Mouse (Mus musculus): ENCODE measurements at regions not wholly inside any gene's neighbourhood (a gene's known extent, or its start where the extent isn't known, plus 50 kb on each side); places are given as distances from the start of the nearest gene placed in this dataset.

DNA sequence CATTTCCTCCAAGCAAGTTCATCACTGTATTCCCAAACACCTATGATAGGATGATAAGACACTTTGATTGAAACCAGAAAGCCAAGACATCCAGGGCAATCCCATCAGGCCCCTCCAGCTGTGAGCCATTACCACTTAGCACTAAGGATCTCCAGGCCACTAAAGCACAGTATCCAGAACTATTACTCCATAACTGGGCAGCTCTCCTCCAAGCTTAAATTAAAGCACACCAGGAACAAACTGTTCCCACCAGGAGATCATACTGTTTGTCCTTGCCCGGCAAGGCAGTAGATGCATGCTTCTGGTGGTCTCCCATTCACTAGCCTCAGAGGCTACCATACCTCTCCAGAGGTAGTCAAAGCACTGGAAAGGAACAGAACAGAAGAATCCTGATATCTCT is 193.3 kb downstream of the Gm12728 start:
- 90% methylated on average over 1 of the region's 1 CpGs for WGBS
- no peaks in the 10 kb centered on the region for H3K4me1 ChIP-seq
- no peaks in the 10 kb centered on the region for H3K27me3 ChIP-seq
- no peak overlapping the region for H3K27ac ChIP-seq (replicated peaks)
- H3K9ac ChIP-seq (replicated peaks) = no peak overlapping the region
- no peak overlapping the region for H3K4me3 ChIP-seq
- H3K9me3 ChIP-seq = no peaks in the 10 kb centered on the region
- H3K36me3 ChIP-seq = no peaks in the 10 kb centered on the region
- H3K4me2 ChIP-seq (replicated peaks) = no peak overlapping the region
- ATAC-seq (replicated peaks) = no peak

DNA sequence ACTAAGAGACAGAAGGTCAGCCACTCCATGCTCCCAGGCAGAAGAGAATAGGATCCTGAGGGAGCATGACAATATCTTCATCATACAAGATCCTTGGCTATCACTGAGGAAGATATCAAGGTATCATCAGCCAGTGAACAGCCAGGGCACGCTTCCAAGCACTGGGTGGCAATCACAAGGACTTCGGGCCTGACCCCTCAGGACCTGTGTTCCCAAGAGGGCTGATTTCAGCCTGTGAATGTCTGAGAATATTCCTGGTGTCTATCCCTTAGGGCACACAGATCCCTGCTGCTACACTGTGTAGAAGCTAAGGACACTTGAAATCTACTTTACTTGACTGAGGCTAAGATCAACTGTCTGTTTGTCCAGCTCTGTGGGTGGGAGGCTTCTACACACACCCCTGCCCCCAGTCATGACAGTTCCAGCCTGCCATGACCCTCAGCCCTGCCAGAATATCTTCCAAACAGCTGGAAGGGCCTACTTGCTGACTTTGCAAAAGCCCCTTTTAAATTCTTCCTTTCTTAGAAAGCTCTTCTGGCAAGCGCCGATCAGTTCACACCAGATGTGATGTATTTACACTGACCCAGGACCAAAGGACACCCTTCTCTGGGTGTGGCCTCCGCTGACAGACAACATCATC is 198.4 kb downstream of the Gm12728 start:
- no peaks in the 10 kb centered on the region for H3K9me3 ChIP-seq
- 91% methylated on average over 5 of the region's 5 CpGs for WGBS
- no peak overlapping the region for H3K4me3 ChIP-seq
- H3K4me2 ChIP-seq (replicated peaks) = no peak overlapping the region
- H3K36me3 ChIP-seq = no peaks in the 10 kb centered on the region
- no peak overlapping the region for H3K9ac ChIP-seq (replicated peaks)
- H3K4me1 ChIP-seq = no peaks in the 10 kb centered on the region
- H3K27ac ChIP-seq (replicated peaks) = no peak overlapping the region
- H3K27me3 ChIP-seq = no peaks in the 10 kb centered on the region
- no peak for ATAC-seq (replicated peaks)

DNA sequence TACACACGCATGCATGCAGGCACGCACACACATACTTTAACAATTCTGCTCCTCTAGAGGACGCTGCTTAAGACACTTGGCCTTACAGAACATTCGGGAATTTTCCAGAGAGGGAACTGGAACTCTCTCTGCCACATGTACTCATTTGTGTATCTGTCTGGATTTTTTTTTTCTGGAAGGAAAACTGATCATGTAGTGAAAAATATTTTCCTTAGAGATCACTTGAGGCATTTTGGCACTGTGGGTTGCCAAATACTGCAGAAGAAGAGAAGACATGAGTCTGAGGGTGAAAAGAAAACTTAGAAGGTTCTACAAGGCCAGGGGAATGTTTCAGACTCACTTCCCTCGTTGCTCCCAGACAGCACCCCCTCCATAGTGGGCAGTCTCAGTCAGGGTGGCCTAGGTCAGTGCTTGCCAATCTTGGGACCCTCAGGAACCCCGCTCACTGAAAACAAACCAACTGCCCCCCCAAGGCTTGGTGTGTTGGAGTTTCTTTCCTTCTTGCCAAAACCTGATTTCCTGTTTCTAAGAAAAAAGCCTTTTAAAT is 203.0 kb downstream of the Gm12728 start:
- H3K27ac ChIP-seq (replicated peaks) = no peak overlapping the region
- H3K4me3 ChIP-seq = no peak overlapping the region
- H3K9ac ChIP-seq (replicated peaks) = no peak overlapping the region
- H3K9me3 ChIP-seq = no peaks in the 10 kb centered on the region
- no peaks in the 10 kb centered on the region for H3K36me3 ChIP-seq
- no peaks in the 10 kb centered on the region for H3K27me3 ChIP-seq
- 0 out of 2 replicates have a peak, but pooled peaks cover 2% of the 10 kb centered on the region for H3K4me1 ChIP-seq
- H3K4me2 ChIP-seq (replicated peaks) = no peak overlapping the region
- no peak for ATAC-seq (replicated peaks)
- WGBS = 79% methylated on average over 6 of the region's 6 CpGs

GRCm38 (mm10) chr4:105994390-105994798 is 204.7 kb downstream of the Gm12728 start:
- 64% methylated on average over 14 of the region's 14 CpGs for WGBS
- no peak for ATAC-seq (replicated peaks)

GRCm38 (mm10) chr4:105996060-105996459 is 206.4 kb downstream of the Gm12728 start:
- Histone ChIP-seq H3K9me3 (no peaks in the 10 kb centered on the region), H3K9ac (replicated peaks) (no peak overlapping the region), H3K4me1 (0 out of 2 replicates have a peak, but pooled peaks cover 3% of the 10 kb centered on the region), H3K4me2 (replicated peaks) (no peak overlapping the region), H3K36me3 (no peaks in the 10 kb centered on the region), H3K27ac (replicated peaks) (no peak overlapping the region), H3K27me3 (no peaks in the 10 kb centered on the region), H3K4me3 (no peak overlapping the region)
- no peak for ATAC-seq (replicated peaks)
- 87% methylated on average over 4 of the region's 4 CpGs for WGBS

More at GRCm38 (mm10) chr4:105994390-105994798, 204.7 kb downstream of the Gm12728 start:
- Histone ChIP-seq H3K36me3 (no peaks in the 10 kb centered on the region), H3K27ac (replicated peaks) (no peak overlapping the region), H3K4me1 (0 out of 2 replicates have a peak, but pooled peaks cover 3% of the 10 kb centered on the region), H3K9me3 (no peaks in the 10 kb centered on the region), H3K27me3 (no peaks in the 10 kb centered on the region), H3K4me3 (no peak overlapping the region), H3K9ac (replicated peaks) (no peak overlapping the region), H3K4me2 (replicated peaks) (no peak overlapping the region)

- Histone ChIP-seq H3K27me3 (no peaks in the 10 kb centered on the region), H3K9ac (replicated peaks) (no peak overlapping the region), H3K27ac (replicated peaks) (no peak overlapping the region), H3K4me3 (no peak overlapping the region), H3K4me2 (replicated peaks) (no peak overlapping the region), H3K9me3 (no peaks in the 10 kb centered on the region), H3K36me3 (no peaks in the 10 kb centered on the region), H3K4me1 (0 out of 2 replicates have a peak, but pooled peaks cover 3% of the 10 kb centered on the region)
- WGBS = 45% methylated on average over 3 of the region's 3 CpGs
- ATAC-seq (replicated peaks) = 0 out of 2 replicates have a peak, but pooled peaks have one; percentile 43
Observed at GRCm38 (mm10) chr4:105996893-105997630, 207.4 kb downstream of the Gm12728 start.

DNA sequence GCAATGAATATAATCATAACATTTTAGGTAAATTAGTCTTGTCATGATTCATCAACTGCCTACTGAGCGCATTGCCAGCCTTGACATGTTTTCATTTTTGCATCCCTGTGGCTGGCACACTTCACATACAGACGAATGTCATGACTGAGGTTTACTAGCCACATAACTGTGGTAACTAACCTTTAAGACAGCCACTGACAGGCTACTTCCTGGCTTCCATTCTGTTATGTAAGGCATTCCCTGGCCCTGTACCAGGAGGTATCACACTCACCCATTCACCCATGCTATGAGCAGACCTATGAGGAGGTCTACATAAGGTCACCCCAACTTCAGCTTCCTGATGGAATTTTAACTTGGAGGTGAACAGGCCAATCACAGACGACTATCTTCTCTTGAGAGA is 212.8 kb downstream of the Gm12728 start:
- Histone ChIP-seq H3K27ac (replicated peaks) (no peak overlapping the region), H3K27me3 (no peaks in the 10 kb centered on the region), H3K4me2 (replicated peaks) (no peak overlapping the region), H3K4me3 (no peak overlapping the region), H3K9me3 (no peaks in the 10 kb centered on the region), H3K4me1 (peaks cover 6% of the 10 kb centered on the region; the same call in 1 of the 2 replicates), H3K36me3 (no peaks in the 10 kb centered on the region), H3K9ac (replicated peaks) (no peak overlapping the region)
- WGBS = 90% methylated on average over 3 of the region's 3 CpGs
- no peak for ATAC-seq (replicated peaks)

DNA sequence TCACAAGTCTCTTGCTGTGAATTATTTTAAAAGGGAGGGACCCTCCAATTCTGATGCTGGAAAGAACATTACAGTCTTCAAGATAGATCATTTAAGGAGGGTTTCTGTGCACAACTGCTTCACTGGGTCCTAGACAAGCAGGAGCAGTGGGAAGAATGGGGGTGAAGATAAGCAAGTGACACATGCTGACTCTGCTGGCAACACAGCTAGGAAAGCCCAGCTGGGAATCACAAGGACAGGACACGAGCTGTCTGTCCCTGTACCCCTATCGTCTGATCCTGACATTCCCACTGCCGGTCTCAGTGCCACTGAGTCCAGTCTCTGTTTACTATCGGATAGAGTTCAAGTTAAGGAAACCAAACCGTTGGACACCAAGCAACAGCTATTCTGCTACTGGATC is 216.3 kb downstream of the Gm12728 start:
- Histone ChIP-seq H3K27ac (replicated peaks) (no peak overlapping the region), H3K36me3 (no peaks in the 10 kb centered on the region), H3K4me2 (replicated peaks) (no peak overlapping the region), H3K4me3 (no peak overlapping the region), H3K27me3 (no peaks in the 10 kb centered on the region), H3K9ac (replicated peaks) (no peak overlapping the region), H3K9me3 (no peaks in the 10 kb centered on the region), H3K4me1 (peaks cover 9% of the 10 kb centered on the region; the same call in 1 of the 2 replicates)
- WGBS = 95% methylated on average over 5 of the region's 5 CpGs
- no peak for ATAC-seq (replicated peaks)

GRCm38 (mm10) chr4:106007334-106008190 is 217.9 kb downstream of the Gm12728 start:
- Histone ChIP-seq H3K9me3 (no peaks in the 10 kb centered on the region), H3K27me3 (no peaks in the 10 kb centered on the region), H3K4me3 (no peak overlapping the region), H3K27ac (replicated peaks) (peak overlapping the region; percentile 70), H3K9ac (replicated peaks) (no peak overlapping the region), H3K36me3 (no peaks in the 10 kb centered on the region), H3K4me1 (peaks cover 9% of the 10 kb centered on the region; the same call in 1 of the 2 replicates), H3K4me2 (replicated peaks) (no peak overlapping the region)
- 67% methylated on average over 8 of the region's 8 CpGs for WGBS
- ATAC-seq (replicated peaks) = peak; percentile 71; the same call in 1 of the 2 replicates

DNA sequence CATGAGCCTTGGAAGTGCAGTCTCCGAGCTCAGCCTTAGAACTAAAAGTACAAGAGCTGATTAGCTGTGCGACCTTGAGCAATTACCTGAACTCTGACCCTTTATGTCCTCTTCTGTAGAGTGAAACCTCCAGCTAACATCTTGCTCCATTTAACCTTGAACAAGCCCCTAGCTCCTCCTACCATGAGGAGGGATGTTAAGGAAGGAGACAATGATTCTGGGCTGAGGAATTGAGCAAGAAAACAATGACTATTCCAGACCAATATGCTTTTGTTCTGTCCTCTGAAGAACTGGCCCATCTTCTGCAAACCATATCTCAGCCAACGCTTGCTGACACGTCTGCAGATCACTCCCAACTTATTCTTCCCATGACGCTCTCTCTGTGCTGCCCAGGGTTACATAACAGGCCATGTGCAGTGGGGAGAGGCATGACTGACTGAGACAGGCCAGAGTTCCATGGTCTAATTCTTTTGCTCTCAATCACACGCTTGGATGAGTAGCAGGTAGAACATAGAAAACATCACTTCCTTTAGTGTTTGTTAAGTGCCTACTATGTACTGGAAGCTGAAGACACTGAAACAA is 227.5 kb downstream of the Gm12728 start:
- 89% methylated on average over 6 of the region's 6 CpGs for WGBS
- H3K27ac ChIP-seq (replicated peaks) = no peak overlapping the region
- no peak overlapping the region for H3K4me3 ChIP-seq
- H3K27me3 ChIP-seq = no peaks in the 10 kb centered on the region
- H3K4me2 ChIP-seq (replicated peaks) = no peak overlapping the region
- H3K9me3 ChIP-seq = no peaks in the 10 kb centered on the region
- ATAC-seq (replicated peaks) = no peak
- H3K9ac ChIP-seq (replicated peaks) = no peak overlapping the region
- no peaks in the 10 kb centered on the region for H3K36me3 ChIP-seq
- H3K4me1 ChIP-seq = peaks cover 4% of the 10 kb centered on the region

DNA sequence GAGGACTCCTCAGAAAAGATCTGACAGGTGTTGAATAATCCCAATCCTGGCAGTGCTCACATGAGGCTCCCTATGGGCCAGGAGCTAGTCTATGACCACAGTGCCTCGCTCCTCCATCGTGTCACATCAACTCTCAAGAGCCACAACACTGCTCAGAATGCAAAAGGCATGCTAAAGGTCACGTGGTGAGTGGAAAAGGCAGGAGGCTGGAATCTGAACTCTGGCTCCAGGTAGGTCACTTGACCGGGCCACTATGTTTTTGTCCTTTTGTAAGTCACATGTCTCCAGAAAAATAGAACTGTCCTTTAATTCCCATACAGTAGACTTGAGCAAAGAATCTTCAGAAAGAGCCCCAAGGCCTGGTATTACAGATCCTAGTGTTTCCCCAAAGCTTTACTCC is 229.3 kb downstream of the Gm12728 start:
- no peak for ATAC-seq (replicated peaks)
- Histone ChIP-seq H3K27ac (replicated peaks) (no peak overlapping the region), H3K9ac (replicated peaks) (no peak overlapping the region), H3K36me3 (no peaks in the 10 kb centered on the region), H3K4me3 (no peak overlapping the region), H3K9me3 (no peaks in the 10 kb centered on the region), H3K27me3 (no peaks in the 10 kb centered on the region), H3K4me2 (replicated peaks) (no peak overlapping the region), H3K4me1 (peaks cover 4% of the 10 kb centered on the region)
- 90% methylated on average over 4 of the region's 4 CpGs for WGBS

Data from forebrain, embryonic 15.5 days (tissue).